Mouse (Mus musculus): ENCODE data around the gene Sstr2. TPM values are rescaled to one million over a fixed set of nuclear protein-coding genes. Genes with fewer than 3 reads are reported as not detected.
"Not testable (repeated sequence)": the region's sequence is repeated elsewhere in the genome, so short reads cannot be mapped to it uniquely, and the experiment has no call there.

Sstr2 gene
- polyA plus RNA-seq, 1 experiment from 2014 or later: 1.3 TPM

DNA sequence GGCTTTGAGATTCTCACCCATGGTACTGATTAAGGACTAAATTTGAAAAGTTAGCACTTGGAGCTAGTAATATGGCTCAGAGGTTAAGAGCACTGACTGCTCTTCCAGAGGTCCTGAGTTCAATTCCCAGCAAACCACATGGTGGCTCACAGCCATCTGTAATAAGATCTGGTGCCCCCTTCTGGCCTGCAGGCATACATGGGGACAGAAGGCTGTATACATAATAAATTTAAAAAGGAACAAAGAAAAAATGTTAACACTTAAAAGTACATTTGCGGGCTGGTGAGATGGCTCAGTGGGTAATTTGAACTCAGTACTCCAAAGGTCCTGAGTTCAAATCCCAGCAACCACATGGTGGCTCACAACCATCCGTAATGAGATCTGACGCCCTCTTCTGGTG lies 41.1 kb downstream of the Sstr2 start:
- 97% methylated on average over 3 of the region's 3 CpGs for WGBS
- H3K27ac ChIP-seq (ENCODE audit: low read length); H3K27me3 ChIP-seq (replicated peaks; ENCODE audit: control insufficient read depth, insufficient read depth, low read length); H3K9me3 ChIP-seq (ENCODE audit: control insufficient read depth, low read length); H3K4me2 ChIP-seq (ENCODE audit: low read depth, low read length); H3K9ac ChIP-seq (ENCODE audit: low read depth, low read length); H3K4me3 ChIP-seq (ENCODE audit: low read length); ATAC-seq; H3K4me1 ChIP-seq (ENCODE audit: control insufficient read depth, insufficient read depth, low read length): not testable (repeated sequence)
- peaks cover 40% of the 10 kb centered on the region for H3K36me3 ChIP-seq (ENCODE audit: control insufficient read depth, insufficient read depth, low read length)

DNA sequence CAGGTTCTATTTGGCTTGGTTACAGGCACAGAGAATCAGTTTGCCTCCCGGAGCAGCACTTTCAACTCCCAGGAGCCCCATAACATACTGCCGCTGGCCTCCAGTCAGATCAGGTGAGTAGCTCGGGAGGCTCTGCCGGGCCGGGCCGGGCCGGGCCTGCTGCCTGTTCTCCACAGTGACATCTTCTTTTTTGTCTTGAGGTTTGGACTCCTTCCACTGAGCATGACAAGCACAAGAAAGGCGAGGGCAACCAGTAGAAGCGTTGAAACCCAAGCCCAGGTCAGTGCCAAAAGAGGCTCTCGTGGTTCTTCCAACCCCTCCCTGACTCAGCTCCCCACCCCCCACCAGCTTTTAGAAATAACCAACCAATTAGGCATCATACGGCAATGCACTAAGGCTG lies 41.8 kb downstream of the Sstr2 start:
- Histone ChIP-seq H3K9ac (ENCODE audit: low read depth, low read length) (no peak overlapping the region), H3K36me3 (ENCODE audit: control insufficient read depth, insufficient read depth, low read length) (peaks cover 39% of the 10 kb centered on the region), H3K9me3 (ENCODE audit: control insufficient read depth, low read length) (no peaks in the 10 kb centered on the region), H3K4me1 (ENCODE audit: control insufficient read depth, insufficient read depth, low read length) (no peaks in the 10 kb centered on the region), H3K27me3 (replicated peaks; ENCODE audit: control insufficient read depth, insufficient read depth, low read length) (no peaks in the 10 kb centered on the region), H3K27ac (ENCODE audit: low read length) (no peak overlapping the region), H3K4me3 (ENCODE audit: low read length) (no peak overlapping the region), H3K4me2 (ENCODE audit: low read depth, low read length) (no peak overlapping the region)
- ATAC-seq: no peak
- WGBS: 94% methylated on average over 11 of the region's 11 CpGs

DNA sequence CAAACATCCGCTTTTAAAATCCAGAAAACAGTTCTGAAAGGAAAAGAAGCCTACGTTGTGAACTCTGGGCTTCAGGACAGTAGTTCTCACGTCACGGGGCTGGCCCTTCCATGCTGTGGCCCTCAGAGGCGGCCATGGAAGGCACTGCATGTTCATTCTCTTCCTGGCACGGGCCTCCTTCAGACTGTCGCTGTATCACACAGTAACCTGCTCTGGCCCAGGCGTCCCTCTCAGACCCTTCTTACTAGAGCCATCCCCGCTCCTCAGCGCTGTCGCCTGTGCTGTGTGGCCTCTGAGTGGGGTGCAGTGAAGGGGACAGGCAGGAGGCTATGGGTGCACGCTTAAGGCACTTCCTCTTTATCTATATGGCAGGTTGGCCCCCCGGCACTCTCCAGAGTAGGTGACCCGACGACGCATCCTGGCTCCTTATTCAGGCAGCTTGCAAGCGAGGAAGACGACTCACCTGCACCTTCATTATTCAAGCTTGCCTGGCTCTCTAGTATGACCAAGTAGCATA lies 42.8 kb downstream of the Sstr2 start:
- no peak overlapping the region for H3K4me3 ChIP-seq (ENCODE audit: low read length)
- H3K4me2 ChIP-seq (ENCODE audit: low read depth, low read length): no peak overlapping the region
- H3K27me3 ChIP-seq (replicated peaks; ENCODE audit: control insufficient read depth, insufficient read depth, low read length): no peaks in the 10 kb centered on the region
- no peak overlapping the region for H3K27ac ChIP-seq (ENCODE audit: low read length)
- H3K36me3 ChIP-seq (ENCODE audit: control insufficient read depth, insufficient read depth, low read length): peaks cover 30% of the 10 kb centered on the region
- 90% methylated on average over 18 of the region's 18 CpGs for WGBS
- ATAC-seq: no peak
- peaks cover 7% of the 10 kb centered on the region; the same call in 1 of the 2 replicates for H3K4me1 ChIP-seq (ENCODE audit: control insufficient read depth, insufficient read depth, low read length)
- no peak overlapping the region for H3K9ac ChIP-seq (ENCODE audit: low read depth, low read length)
- no peaks in the 10 kb centered on the region for H3K9me3 ChIP-seq (ENCODE audit: control insufficient read depth, low read length)

DNA sequence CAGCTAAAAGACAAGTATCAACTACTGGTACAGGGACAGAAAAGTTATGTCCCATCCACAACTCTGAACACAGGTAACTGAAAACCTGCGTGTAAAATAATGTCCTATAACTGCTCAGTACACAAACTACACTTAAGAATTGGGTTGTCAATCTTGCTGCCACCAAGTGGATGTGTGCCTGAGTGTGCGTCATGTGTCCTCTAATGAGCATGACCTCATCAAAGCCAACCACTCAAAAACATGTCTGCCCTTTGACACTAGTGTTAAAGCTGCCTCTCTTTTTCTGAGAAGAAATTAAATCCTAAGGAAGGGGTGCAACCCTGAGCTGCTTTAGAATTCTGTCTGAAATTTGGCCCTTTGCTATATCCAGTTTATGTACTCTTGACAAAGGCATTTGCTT lies 45.1 kb downstream of the Sstr2 start:
- 77% methylated on average over 2 of the region's 2 CpGs for WGBS

DNA sequence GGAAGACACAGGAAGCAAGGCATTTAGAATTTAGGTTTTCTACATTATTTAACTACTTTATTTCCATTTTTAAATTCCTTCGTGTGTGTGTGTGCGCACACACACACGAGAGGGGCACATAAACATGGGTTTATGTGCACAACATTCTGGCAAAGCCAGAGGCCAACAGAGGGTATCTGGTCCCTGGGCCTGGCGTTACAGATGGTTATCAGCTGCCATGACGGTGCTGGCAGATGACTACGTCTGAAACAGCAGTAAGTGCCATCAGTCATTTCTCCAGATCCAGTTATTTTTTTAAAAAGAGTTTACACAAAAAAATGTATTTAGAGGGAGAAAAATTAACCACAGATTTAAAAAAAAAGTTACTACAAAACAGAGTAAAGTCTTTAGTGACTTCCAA lies 47.1 kb downstream of the Sstr2 start:
- Histone ChIP-seq H3K4me3 (ENCODE audit: low read length) (no peak overlapping the region), H3K27me3 (replicated peaks; ENCODE audit: control insufficient read depth, insufficient read depth, low read length) (no peaks in the 10 kb centered on the region), H3K9me3 (ENCODE audit: control insufficient read depth, low read length) (no peaks in the 10 kb centered on the region), H3K9ac (ENCODE audit: low read depth, low read length) (peak overlapping the region; percentile 29; the same call in 1 of the 2 replicates), H3K27ac (ENCODE audit: low read length) (peak overlapping the region; percentile 61), H3K4me2 (ENCODE audit: low read depth, low read length) (0 out of 2 replicates have a peak overlapping the region, but pooled peaks have one; percentile 16), H3K36me3 (ENCODE audit: control insufficient read depth, insufficient read depth, low read length) (peaks cover 10% of the 10 kb centered on the region), H3K4me1 (ENCODE audit: control insufficient read depth, insufficient read depth, low read length) (peaks cover 26% of the 10 kb centered on the region)
- 58% methylated on average over 6 of the region's 6 CpGs for WGBS
- ATAC-seq: no peak

More for the DNA sequence above, 45.1 kb downstream of the Sstr2 start:
- H3K36me3 ChIP-seq (ENCODE audit: control insufficient read depth, insufficient read depth, low read length): peaks cover 18% of the 10 kb centered on the region
- H3K27me3 ChIP-seq (replicated peaks; ENCODE audit: control insufficient read depth, insufficient read depth, low read length): no peaks in the 10 kb centered on the region
- H3K9ac ChIP-seq (ENCODE audit: low read depth, low read length): no peak overlapping the region
- no peak overlapping the region for H3K4me3 ChIP-seq (ENCODE audit: low read length)
- H3K4me1 ChIP-seq (ENCODE audit: control insufficient read depth, insufficient read depth, low read length): peaks cover 26% of the 10 kb centered on the region
- H3K4me2 ChIP-seq (ENCODE audit: low read depth, low read length): no peak overlapping the region
- H3K9me3 ChIP-seq (ENCODE audit: control insufficient read depth, low read length): no peaks in the 10 kb centered on the region
- no peak overlapping the region for H3K27ac ChIP-seq (ENCODE audit: low read length)
- ATAC-seq: no peak

DNA sequence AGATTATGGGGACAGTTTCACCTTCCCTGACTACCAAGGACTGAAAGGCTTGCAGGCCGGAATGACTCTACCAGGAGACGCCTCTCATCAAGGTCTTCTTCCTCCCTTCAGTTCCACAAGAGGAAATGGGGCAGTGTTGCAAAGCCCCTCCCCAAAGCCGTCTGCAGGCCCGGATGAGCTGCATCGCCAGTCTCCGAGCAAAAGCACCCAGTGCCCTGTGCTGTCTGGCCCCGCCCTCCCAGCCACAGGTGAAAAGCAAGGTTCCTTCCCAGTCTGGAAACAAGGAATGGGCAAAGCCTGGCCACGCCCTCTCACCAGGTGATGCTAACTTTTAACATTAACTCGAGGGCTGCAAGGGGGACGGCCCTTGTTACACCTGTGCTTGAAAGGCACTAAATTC lies 47.5 kb downstream of the Sstr2 start:
- Histone ChIP-seq H3K27me3 (replicated peaks; ENCODE audit: control insufficient read depth, insufficient read depth, low read length) (no peaks in the 10 kb centered on the region), H3K4me1 (ENCODE audit: control insufficient read depth, insufficient read depth, low read length) (peaks cover 26% of the 10 kb centered on the region), H3K36me3 (ENCODE audit: control insufficient read depth, insufficient read depth, low read length) (peaks cover 6% of the 10 kb centered on the region), H3K9me3 (ENCODE audit: control insufficient read depth, low read length) (no peaks in the 10 kb centered on the region), H3K4me2 (ENCODE audit: low read depth, low read length) (peak overlapping the region; percentile 20; the same call in 1 of the 2 replicates), H3K4me3 (ENCODE audit: low read length) (no peak overlapping the region), H3K27ac (ENCODE audit: low read length) (peak overlapping the region; percentile 92), H3K9ac (ENCODE audit: low read depth, low read length) (peak overlapping the region; percentile 25; the same call in 1 of the 2 replicates)
- 42% methylated on average over 10 of the region's 10 CpGs for WGBS
- peak; percentile 81 for ATAC-seq

DNA sequence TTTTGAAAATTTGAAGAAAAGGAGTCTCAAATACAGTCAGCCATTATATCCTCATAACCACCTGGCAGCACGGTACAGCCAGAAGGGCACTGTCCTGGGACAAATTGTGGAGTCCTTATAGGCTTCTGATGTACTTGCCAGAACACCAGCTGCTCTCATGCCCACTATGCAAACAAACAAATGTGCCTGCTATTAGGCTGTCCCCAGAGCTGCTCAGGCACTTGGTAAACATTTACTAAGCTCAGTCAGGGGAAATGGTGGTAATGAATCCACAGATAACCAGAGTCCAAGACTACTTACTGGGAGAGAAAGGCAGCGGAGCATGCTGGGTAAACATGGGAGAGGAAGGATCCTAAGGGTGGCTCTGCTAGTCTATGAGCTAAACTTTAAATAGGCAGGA lies 48.0 kb downstream of the Sstr2 start:
- Histone ChIP-seq H3K4me2 (ENCODE audit: low read depth, low read length) (0 out of 2 replicates have a peak overlapping the region, but pooled peaks have one; percentile 2), H3K27me3 (replicated peaks; ENCODE audit: control insufficient read depth, insufficient read depth, low read length) (no peaks in the 10 kb centered on the region), H3K9me3 (ENCODE audit: control insufficient read depth, low read length) (no peaks in the 10 kb centered on the region), H3K36me3 (ENCODE audit: control insufficient read depth, insufficient read depth, low read length) (peaks cover 1% of the 10 kb centered on the region), H3K4me1 (ENCODE audit: control insufficient read depth, insufficient read depth, low read length) (peaks cover 26% of the 10 kb centered on the region), H3K4me3 (ENCODE audit: low read length) (no peak overlapping the region), H3K9ac (ENCODE audit: low read depth, low read length) (no peak overlapping the region), H3K27ac (ENCODE audit: low read length) (peak overlapping the region; percentile 92)
- WGBS: 46% methylated on average over 2 of the region's 2 CpGs
- ATAC-seq: peak; percentile 90

DNA sequence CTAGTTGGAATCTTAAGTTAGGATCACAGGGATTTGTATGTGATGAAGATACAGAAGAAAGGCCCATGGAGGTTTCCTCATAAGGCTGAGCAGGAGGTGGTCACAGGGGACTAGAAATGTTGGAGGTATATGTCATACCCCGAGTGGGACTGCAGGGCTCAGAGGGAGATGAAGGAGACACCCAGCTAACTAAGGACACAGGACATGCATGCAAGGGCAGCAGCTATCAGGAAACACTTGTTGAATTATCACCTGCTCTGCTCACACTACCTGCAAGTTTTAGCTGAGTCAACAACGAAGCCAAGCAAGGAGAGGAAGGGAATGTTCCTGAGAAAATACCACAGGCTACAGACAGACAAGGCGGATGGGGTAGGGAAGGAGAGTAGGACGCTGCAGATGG lies 48.6 kb downstream of the Sstr2 start:
- no peaks in the 10 kb centered on the region for H3K9me3 ChIP-seq (ENCODE audit: control insufficient read depth, low read length)
- H3K4me1 ChIP-seq (ENCODE audit: control insufficient read depth, insufficient read depth, low read length): peaks cover 26% of the 10 kb centered on the region
- peak overlapping the region; percentile 92 for H3K27ac ChIP-seq (ENCODE audit: low read length)
- H3K9ac ChIP-seq (ENCODE audit: low read depth, low read length): 0 out of 2 replicates have a peak overlapping the region, but pooled peaks have one; percentile 8
- H3K27me3 ChIP-seq (replicated peaks; ENCODE audit: control insufficient read depth, insufficient read depth, low read length): no peaks in the 10 kb centered on the region
- WGBS: 54% methylated on average over 4 of the region's 4 CpGs
- peak; percentile 43 for ATAC-seq
- no peak overlapping the region for H3K4me2 ChIP-seq (ENCODE audit: low read depth, low read length)
- no peaks in the 10 kb centered on the region; the same call in 1 of the 2 replicates for H3K36me3 ChIP-seq (ENCODE audit: control insufficient read depth, insufficient read depth, low read length)
- H3K4me3 ChIP-seq (ENCODE audit: low read length): no peak overlapping the region

DNA sequence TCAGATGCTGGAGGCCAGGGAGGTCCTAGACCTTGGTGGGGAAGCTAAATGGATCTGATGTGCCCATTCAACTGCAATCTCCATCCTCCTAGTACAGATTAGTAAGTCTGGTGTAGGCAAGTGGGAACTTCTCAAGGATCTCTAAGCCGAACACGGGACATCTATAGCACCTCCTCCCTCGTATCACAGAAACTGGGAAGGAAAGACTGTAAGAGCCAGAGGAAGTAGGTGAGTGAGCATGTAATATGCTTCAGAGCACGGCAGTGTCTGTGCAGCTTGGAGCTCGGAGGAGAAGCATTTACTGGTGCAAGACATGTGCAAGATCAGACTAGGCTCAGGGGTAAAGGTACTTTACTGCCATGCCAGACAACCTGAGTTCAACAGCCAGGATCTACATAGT lies 49.7 kb downstream of the Sstr2 start:
- Histone ChIP-seq H3K9me3 (ENCODE audit: control insufficient read depth, low read length) (no peaks in the 10 kb centered on the region), H3K9ac (ENCODE audit: low read depth, low read length) (no peak overlapping the region), H3K4me2 (ENCODE audit: low read depth, low read length) (no peak overlapping the region), H3K27me3 (replicated peaks; ENCODE audit: control insufficient read depth, insufficient read depth, low read length) (no peaks in the 10 kb centered on the region), H3K4me3 (ENCODE audit: low read length) (no peak overlapping the region), H3K4me1 (ENCODE audit: control insufficient read depth, insufficient read depth, low read length) (peaks cover 26% of the 10 kb centered on the region), H3K36me3 (ENCODE audit: control insufficient read depth, insufficient read depth, low read length) (peaks cover 5% of the 10 kb centered on the region; the same call in 1 of the 2 replicates), H3K27ac (ENCODE audit: low read length) (no peak overlapping the region)
- WGBS: 84% methylated on average over 5 of the region's 5 CpGs
- ATAC-seq: no peak

DNA sequence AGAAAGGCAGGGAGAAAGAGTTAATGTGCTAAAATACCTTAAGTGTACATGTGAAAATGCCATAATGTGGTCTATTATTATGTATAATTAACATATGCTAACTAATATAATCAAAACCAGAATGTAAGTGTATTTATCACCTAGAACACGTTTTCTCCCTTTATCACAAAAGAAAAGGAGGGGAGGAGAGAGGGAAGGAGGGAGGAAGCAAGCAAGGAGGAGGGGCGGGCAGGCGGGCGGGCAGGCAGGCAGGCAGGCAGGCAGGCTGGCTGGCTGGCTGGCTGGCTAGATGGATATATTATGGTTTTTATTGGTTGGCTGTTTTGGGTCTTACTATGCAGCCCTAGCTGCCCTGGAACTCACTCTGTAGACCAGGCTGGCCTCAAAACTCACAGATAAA lies 50.6 kb downstream of the Sstr2 start:
- Histone ChIP-seq H3K9ac (ENCODE audit: low read depth, low read length) (no peak overlapping the region), H3K4me2 (ENCODE audit: low read depth, low read length) (no peak overlapping the region), H3K4me1 (ENCODE audit: control insufficient read depth, insufficient read depth, low read length) (peaks cover 26% of the 10 kb centered on the region), H3K4me3 (ENCODE audit: low read length) (no peak overlapping the region), H3K9me3 (ENCODE audit: control insufficient read depth, low read length) (no peaks in the 10 kb centered on the region), H3K36me3 (ENCODE audit: control insufficient read depth, insufficient read depth, low read length) (peaks cover 6% of the 10 kb centered on the region; the same call in 1 of the 2 replicates), H3K27me3 (replicated peaks; ENCODE audit: control insufficient read depth, insufficient read depth, low read length) (no peaks in the 10 kb centered on the region), H3K27ac (ENCODE audit: low read length) (no peak overlapping the region)
- WGBS: 74% methylated on average over 4 of the region's 4 CpGs
- no peak for ATAC-seq
